Mouse (Mus musculus): ENCODE measurements around the gene Zfp986. TPM values are rescaled to one million over a fixed set of nuclear protein-coding genes. Genes with fewer than 3 reads are reported as not detected.

The Zfp986 gene
- polyA plus RNA-seq, 1 experiment from 2014 or later, result not detected

Other genes with a start within 250 kb of the Zfp986 start
- gene Zfp980, start 198.1 kb upstream of the Zfp986 start, polyA plus RNA-seq (2016; fragmentation: Nextera tagmentation; extraction: Ambion mirVana), result not detected in 2 replicates
- not detected in 2 replicates for gene Zfp987, start 228.5 kb downstream of the Zfp986 start, polyA plus RNA-seq (2016; fragmentation: Nextera tagmentation; extraction: Ambion mirVana)